Mouse (Mus musculus): ENCODE data around the gene Ddb1. TPM values are rescaled to one million over a fixed set of nuclear protein-coding genes. Genes with fewer than 3 reads are reported as not detected.

Gene Ddb1
- 172 to 182 TPM (median 174 TPM) in 4 replicates for total RNA-seq (2023; ENCODE audit: inconsistent age)

DNA sequence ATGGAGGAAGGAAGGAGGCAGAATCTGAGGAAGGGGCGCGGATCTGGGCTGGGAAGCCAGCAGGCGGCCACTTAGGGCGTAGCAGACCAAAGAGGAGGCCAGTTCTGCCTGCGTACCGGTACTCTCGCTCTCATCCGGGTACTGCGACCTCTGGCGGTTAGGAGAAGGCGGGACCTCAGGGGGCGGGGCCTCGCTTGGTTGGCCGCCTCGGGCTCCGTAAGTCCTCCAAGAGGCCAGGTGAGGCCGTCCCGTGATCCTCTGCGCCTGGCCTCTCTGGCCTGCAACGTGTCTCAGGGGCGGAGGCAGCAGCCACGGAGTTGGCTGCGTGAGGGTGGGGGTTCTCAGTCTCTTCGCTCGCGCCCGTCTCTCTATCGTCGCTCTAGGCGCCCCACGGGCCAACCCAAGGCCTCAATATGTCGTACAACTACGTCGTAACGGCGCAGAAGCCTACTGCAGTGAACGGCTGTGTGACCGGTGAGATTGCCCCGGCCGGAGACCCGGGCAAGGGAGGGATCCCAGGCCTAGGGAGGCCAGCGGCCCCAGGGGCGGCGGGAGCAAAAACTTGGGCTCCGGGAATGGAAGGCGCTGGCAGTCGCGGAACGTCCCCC, at the start of gene Ddb1, which contains the start of gene Tkfc:
TSS of gene Ddb1 (plus strand) at position 35 of the 608 bp plus-strand sequence.
TSS of gene Tkfc (minus strand) at position 362 of the 608 bp plus-strand sequence.

DNA sequence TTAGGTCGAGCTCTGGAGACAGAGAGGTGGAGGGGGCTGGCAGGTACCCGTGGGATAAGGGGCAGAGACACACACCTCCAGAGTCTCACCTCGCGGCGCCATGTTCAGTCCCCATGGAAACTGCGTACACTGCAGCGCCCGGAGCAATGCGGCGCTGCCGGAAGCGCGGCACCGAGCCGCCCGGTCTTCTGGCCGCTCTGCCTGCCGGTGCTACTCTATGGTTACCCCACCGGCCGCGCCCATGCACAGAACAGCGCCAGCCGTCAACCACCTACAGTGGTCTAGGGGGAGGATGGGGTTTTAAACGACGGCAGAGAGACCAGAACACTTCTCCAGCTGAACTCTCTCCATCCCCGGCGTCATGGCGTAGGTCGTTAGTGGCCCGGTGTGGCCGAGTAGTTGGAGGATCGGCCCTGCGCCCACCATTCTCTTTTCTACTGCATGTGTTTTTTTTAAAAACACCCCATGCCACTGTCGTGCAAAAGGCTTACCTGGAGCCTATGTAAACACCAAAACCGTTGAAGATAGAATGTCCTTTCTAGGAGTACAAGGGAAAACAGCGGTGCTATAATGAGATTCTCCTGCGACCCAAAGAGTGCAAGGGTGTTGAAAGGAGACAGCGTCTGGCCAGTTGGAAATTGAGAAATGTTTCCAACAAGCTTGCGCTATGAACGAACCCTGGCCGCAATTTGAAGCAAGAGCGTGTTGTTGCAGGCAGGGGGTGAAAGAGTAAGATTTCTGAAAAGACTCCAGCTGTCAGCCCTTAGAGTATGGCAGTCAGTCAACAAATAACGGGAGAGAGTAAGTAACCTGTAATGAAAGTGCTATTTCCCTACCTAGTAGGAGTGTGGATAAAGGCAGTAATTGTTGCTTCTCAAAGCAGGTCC, 49.3 kb upstream of the Ddb1 start, which contains the start of gene Tmem216:
TSS of gene Tmem216 (minus strand) at position 615 of the 887 bp plus-strand sequence.

DNA sequence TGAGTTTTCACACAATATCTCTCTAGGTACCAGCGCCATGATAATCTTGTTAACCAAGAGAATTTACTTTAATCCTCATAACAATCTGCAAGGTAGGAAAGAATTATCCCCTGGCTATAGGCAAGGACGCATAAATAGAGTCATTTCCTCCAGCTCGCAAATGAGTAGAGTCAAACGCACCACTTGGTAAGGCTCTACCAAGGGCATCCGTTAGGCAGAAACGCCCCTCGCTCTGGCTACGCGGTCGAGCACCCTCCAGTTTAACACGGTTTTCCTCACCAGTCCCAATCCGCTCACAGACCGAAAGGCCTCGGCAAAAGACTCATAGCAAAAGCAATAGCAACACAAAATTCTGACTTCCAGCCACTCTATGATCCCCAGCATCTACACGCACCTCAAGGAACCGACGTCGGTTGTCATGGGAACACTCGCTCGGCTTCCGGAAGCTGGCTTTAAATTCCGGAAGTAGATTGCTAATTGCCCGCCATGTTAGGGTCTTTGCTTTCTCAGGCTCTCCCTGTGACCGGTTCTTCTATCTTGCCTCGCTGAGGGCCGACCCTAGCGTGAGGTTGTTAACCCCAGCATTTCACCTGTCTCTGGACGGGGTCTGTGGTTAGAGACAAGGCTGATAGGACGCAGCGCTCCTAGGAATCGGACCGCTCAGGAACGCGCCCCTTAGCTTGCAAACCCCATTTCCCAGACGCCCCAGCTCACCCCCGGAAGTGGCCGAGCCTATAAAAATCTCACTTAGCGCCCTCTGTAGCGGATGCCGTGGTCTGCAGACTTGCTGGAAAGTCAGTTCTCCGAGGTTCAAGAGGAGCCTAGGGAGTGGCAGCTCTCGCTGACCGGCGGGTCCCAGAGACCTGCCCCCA, 28.2 kb upstream of the Ddb1 start, which contains the start of the genes Cyb561a3 and Tmem138:
TSS of gene Cyb561a3 (plus strand) at position 483 of the 872 bp plus-strand sequence.
TSS of gene Tmem138 (minus strand) at position 673 of the 872 bp plus-strand sequence.

DNA sequence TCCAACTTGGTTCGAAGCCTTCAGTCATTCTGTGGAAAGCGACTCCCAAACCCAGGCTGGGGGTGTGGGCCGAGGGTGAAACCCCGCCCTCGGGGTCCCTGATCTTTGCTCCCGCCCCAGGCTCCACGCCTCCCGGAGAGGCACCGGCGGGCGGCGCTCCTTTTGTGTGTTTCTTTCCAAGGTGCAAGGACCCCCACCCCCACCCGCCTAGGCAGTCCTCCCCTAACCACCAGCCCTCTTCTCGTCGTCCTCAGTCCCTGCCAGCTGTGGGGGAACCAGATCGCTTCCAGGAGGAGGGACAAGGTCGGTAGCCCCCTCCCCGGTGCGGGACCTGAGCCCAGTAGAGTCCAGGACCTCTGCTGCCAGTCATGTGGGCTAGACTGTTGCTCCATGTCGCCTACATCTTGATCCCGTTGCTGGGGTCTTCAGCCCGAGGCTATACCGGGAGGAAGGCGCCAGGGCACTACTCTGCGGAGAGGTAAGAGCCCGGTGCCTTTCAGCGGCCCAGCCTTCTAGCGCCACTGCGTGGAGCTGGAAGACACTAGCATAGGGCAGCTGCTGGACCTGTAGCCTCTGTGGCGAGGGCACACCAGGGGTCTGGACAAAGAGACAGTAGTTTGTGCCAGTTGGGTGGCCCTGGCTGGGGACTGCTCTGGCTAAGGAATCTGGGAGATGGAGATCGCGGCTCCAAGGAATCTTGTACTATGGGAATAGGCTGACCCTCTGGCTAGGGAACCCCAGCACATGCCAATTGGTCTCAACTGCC, 29.2 kb downstream of the Ddb1 start, which contains the start of gene Vwce:
TSS of gene Vwce (plus strand) at position 108 of the 766 bp plus-strand sequence.

DNA sequence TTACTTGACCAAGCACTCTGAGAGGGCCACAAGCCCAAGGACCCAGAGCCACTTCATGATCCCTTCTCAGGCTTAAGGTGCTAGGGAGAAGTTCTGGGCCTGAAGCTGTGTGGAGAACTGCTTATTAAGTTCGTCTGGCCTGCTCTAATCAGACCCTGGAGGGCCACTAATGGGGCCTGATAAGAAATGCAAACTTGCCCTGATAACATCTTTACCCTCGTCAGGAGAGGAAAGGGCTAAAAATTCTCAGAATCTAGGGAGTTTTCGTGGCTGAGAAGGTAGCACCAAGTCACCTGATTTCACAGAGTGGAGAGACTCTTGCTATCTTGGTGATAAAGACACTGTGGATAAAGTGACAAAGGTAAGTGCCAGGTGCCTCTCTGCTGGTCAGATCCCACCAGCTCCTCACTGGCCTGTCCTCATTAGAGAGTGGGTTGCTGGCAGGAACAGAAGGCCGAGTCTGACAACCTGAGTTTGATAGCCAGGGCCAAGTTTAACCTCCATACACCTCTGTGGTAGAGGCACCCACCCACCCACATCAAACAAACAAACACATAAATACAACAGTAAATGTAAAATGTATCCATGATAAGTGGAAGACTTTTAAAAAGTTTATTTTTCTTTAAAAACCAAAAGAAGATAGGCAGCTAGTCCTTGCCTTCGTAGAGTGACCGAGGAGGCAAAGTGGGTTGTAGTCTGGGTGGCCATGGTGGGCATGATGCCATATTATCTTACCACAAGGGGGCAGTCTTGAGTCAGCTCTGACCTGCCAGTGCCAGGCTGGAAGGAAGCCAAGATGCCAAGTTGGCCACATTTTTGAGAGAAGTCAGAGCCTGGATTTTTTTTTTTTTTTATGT, 73.0 kb downstream of the Ddb1 start, which contains the start of gene Pga5:
TSS of gene Pga5 (minus strand) at position 157 of the 857 bp plus-strand sequence.

Other genes with a start within 250 kb of the Ddb1 start
- not detected in 4 replicates for gene Syt7, start 216.2 kb upstream of the Ddb1 start, total RNA-seq (2023; ENCODE audit: inconsistent age)
- gene Lrrc10b, start 147.9 kb upstream of the Ddb1 start, total RNA-seq (2023; ENCODE audit: inconsistent age), result 1.1 to 2.5 TPM (median 1.8 TPM) in 4 replicates
- 4.1 to 7.8 TPM (median 5.2 TPM) in 4 replicates for gene Ppp1r32, start 122.4 kb upstream of the Ddb1 start, total RNA-seq (2023; ENCODE audit: inconsistent age)
- gene Cpsf7, start 80.1 kb upstream of the Ddb1 start, total RNA-seq (2023; ENCODE audit: inconsistent age), result 168 to 172 TPM (median 169 TPM) in 4 replicates
- 65.2 to 74.0 TPM (median 71.5 TPM) in 4 replicates for gene Sdhaf2, start 79.2 kb upstream of the Ddb1 start, total RNA-seq (2023; ENCODE audit: inconsistent age)
- gene Tmem216, start 49.1 kb upstream of the Ddb1 start, total RNA-seq (2023; ENCODE audit: inconsistent age), result 8.9 to 11.3 TPM (median 11.0 TPM) in 4 replicates
- 216 to 232 TPM (median 223 TPM) in 4 replicates for gene Cyb561a3, start 28.2 kb upstream of the Ddb1 start, total RNA-seq (2023; ENCODE audit: inconsistent age)
- 6.8 to 9.3 TPM (median 8.1 TPM) in 4 replicates for gene Tmem138, start 28.0 kb upstream of the Ddb1 start, total RNA-seq (2023; ENCODE audit: inconsistent age)
- 4.1 to 5.5 TPM (median 4.8 TPM) in 4 replicates for gene Tkfc, start 327 bp downstream of the Ddb1 start, total RNA-seq (2023; ENCODE audit: inconsistent age)
- 0.75 to 2.0 TPM (median 1.2 TPM) in 4 replicates for gene Vwce, start 28.9 kb downstream of the Ddb1 start, total RNA-seq (2023; ENCODE audit: inconsistent age)
- not detected in 4 replicates for gene Pga5, start 72.7 kb downstream of the Ddb1 start, total RNA-seq (2023; ENCODE audit: inconsistent age)
- 20.2 to 24.6 TPM (median 21.2 TPM) in 4 replicates for gene Vps37c, start 83.4 kb downstream of the Ddb1 start, total RNA-seq (2023; ENCODE audit: inconsistent age)
- 0.94 to 2.9 TPM (median 2.1 TPM) in 4 replicates for gene Cd5, start 133.7 kb downstream of the Ddb1 start, total RNA-seq (2023; ENCODE audit: inconsistent age)
- 0.54 to 0.74 TPM in 2 of 4 replicates, not detected in the others for gene Cd6, start 224.7 kb downstream of the Ddb1 start, total RNA-seq (2023; ENCODE audit: inconsistent age)
- 32.6 to 38.8 TPM (median 35.8 TPM) in 4 replicates for gene Slc15a3, start 234.4 kb downstream of the Ddb1 start, total RNA-seq (2023; ENCODE audit: inconsistent age)

Data from B cell, adult (primary cell).